Mouse (Mus musculus) hindbrain, embryonic 11.5 days (tissue): ENCODE data around the gene Rln1. TPM values are rescaled to one million over a fixed set of nuclear protein-coding genes. Genes with fewer than 3 reads are reported as not detected.
A peak's percentile ranks its signal among the peaks of the same experiment; 100 is the strongest.

ENCODE experiments used
- ATAC-seq: fragments of 200-750 bp; cut with Nextera tagmentation; 2 replicates; pipeline ENCODE4 v1.8.0; 2017; ENCODE audit warnings: mild to moderate bottlenecking, moderate TSS enrichment, moderate library complexity; ENCODE audit not compliant: low FRiP score
- DNase-seq: peaks from one replicate; pipeline ENCODE4 v3.0.0-alpha.2; 2015; ENCODE audit warnings: low spot score
- H3K27ac ChIP-seq: fragments of 300-500 bp; sonication (generic); 2 replicates; pipeline ENCODE4 v1.5.1; 2014; ENCODE audit warnings: mild to moderate bottlenecking, low read depth, low read length
- H3K27me3 ChIP-seq: fragments of 300-500 bp; sonication (generic); 2 replicates; pipeline ENCODE4 v1.6.1; 2014; ENCODE audit warnings: mild to moderate bottlenecking, low read length, moderate library complexity, mixed read lengths; ENCODE audit not compliant: control insufficient read depth, insufficient read depth
- H3K36me3 ChIP-seq: fragments of 300-500 bp; sonication (generic); 2 replicates; pipeline ENCODE4 v1.6.1; 2014; ENCODE audit warnings: mild to moderate bottlenecking, low read length, moderate library complexity, mixed read lengths; ENCODE audit not compliant: control insufficient read depth, insufficient read depth
- H3K4me1 ChIP-seq: fragments of 300-500 bp; sonication (generic); replicated peaks from 2 replicates; pipeline ENCODE4 v1.6.1; 2014; ENCODE audit warnings: low read length, mixed read lengths; ENCODE audit not compliant: control insufficient read depth, insufficient read depth
- H3K4me2 ChIP-seq: fragments of 300-500 bp; sonication (generic); replicated peaks from 2 replicates; pipeline ENCODE4 v1.6.1; 2014; ENCODE audit warnings: mild to moderate bottlenecking, low read depth, low read length
- H3K4me3 ChIP-seq: fragments of 300-500 bp; sonication (generic); 2 replicates; pipeline ENCODE4 v1.5.1; 2014; ENCODE audit warnings: low read depth, low read length
- H3K9ac ChIP-seq: fragments of 300-500 bp; sonication (generic); 2 replicates; pipeline ENCODE4 v1.6.1; 2014; ENCODE audit warnings: low read depth, low read length
- H3K9me3 ChIP-seq: fragments of 300-500 bp; sonication (generic); 2 replicates; pipeline ENCODE4 v1.6.1; 2016; ENCODE audit warnings: low read length; ENCODE audit not compliant: control insufficient read depth
- WGBS: fragments of 180-500 bp; shearing (Covaris S2); extraction: QIAGEN DNeasy Blood & Tissue Kit; methylation state at CpG from one replicate; pipeline ENCODE4 v1.1.7; 2014; 5-methylcytosine and 5-hydroxymethylcytosine counted together
- polyA plus RNA-seq: library from polyadenylated mRNA; unstranded; fragments of >200 nt; fragmentation: Nextera tagmentation; extraction: Ambion mirVana; gene quantifications from 2 replicates; pipeline ENCODE4 v1.2.1, GENCODE M21; 2014

Gene Rln1
- polyA plus RNA-seq, 1 experiment from 2014 or later: 0.32 TPM

DNA sequence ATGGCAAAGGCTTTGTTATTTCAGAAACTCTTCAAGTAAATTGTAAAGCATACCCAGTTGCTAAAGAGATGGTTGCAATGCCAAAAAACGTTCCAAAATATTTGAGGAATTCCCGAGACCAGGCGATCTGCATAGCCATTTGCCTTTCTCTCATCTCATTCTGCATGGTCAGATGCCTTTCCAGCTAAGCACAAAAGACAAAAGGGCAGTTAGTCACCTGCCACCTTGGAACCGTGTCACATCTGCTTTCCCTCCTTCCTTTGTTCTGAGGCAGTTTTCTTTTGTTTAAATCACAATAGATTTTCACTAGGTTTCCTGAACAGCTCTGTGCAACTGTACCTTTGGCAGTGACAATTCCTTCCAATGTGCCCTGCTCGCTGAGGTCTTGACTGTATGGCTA, 16.5 kb upstream of the Rln1 start:
- H3K4me3 ChIP-seq: no peak overlapping the region
- no peak overlapping the region for H3K27ac ChIP-seq
- DNase-seq: no peak
- ATAC-seq: no peak
- no peak overlapping the region for H3K4me2 ChIP-seq
- H3K9me3 ChIP-seq: no peaks in the 10 kb centered on the region
- 33% methylated on average over 5 of the region's 5 CpGs for WGBS
- no peaks in the 10 kb centered on the region for H3K27me3 ChIP-seq
- H3K36me3 ChIP-seq: no peaks in the 10 kb centered on the region
- 0 out of 2 replicates have a peak, but pooled peaks cover 3% of the 10 kb centered on the region for H3K4me1 ChIP-seq
- H3K9ac ChIP-seq: no peak overlapping the region

DNA sequence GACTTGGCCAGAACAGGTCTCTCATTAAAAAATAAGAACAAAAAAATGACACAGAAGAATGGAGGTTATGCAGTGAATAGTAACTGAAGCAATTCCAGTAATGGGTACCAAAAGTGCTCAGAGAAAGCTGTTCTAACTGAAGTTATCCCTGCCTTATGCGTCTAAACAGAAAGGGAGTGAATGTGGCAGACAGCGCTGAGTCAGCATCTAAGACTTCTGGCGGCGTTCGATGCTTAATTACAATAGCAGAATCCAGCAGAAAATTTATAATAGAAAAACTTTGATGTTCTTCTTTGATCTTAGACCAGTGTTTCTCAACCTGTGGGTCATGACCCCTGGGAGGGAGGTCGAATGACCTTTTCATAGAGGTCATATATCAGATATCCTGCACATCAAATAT, 11.2 kb upstream of the Rln1 start:
- no peak overlapping the region for H3K4me2 ChIP-seq
- H3K4me3 ChIP-seq: no peak overlapping the region
- DNase-seq (no peak), ATAC-seq (no peak)
- H3K36me3 ChIP-seq: no peaks in the 10 kb centered on the region
- no peak overlapping the region for H3K27ac ChIP-seq
- 82% methylated on average over 6 of the region's 6 CpGs for WGBS
- H3K4me1 ChIP-seq: no peaks in the 10 kb centered on the region
- no peaks in the 10 kb centered on the region for H3K27me3 ChIP-seq
- no peaks in the 10 kb centered on the region for H3K9me3 ChIP-seq
- H3K9ac ChIP-seq: no peak overlapping the region

DNA sequence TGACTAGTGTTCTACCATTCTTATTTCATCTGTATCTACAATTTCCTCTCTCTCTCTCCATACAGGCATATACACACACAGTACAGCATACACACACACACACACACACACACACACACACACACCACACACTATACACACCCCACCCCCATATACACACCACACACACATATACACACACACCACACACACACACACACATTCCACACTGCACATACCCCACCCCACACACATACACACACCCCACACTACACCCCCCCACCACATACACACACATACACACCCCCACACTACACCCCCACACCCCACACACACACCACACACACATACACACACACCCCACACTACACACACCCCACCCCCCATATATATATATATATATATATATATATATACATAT, 10.4 kb upstream of the Rln1 start:
- no peak overlapping the region for H3K9ac ChIP-seq
- H3K27ac ChIP-seq: no peak overlapping the region
- no peak overlapping the region for H3K4me2 ChIP-seq
- H3K4me1 ChIP-seq: no peaks in the 10 kb centered on the region
- no peaks in the 10 kb centered on the region for H3K36me3 ChIP-seq
- no peaks in the 10 kb centered on the region for H3K9me3 ChIP-seq
- DNase-seq (no peak), ATAC-seq (no peak)
- H3K27me3 ChIP-seq: no peaks in the 10 kb centered on the region
- H3K4me3 ChIP-seq: no peak overlapping the region

DNA sequence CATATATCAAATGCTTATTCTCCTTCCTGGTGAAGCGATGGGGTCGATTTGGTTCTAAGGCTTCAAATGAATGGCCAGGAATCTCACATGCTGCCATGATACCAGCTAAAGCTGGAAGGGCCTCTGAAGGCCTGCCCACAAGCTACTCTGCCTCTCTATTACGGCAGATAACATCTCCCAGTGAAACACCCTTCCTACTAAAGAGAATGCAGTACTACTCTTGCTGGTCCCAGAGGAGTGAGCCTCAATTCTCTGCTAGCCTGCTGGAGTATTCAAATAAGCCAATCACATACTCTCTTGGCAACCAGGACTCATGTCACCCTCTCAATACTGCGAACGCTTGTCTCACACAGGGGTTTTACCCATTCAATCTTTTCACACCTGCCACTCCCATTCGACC, 7.8 kb upstream of the Rln1 start:
- no peaks in the 10 kb centered on the region for H3K9me3 ChIP-seq
- H3K27ac ChIP-seq: no peak overlapping the region
- H3K36me3 ChIP-seq: no peaks in the 10 kb centered on the region
- H3K4me1 ChIP-seq: no peaks in the 10 kb centered on the region
- DNase-seq: no peak
- no peak overlapping the region for H3K4me3 ChIP-seq
- no peak overlapping the region for H3K9ac ChIP-seq
- ATAC-seq: no peak
- no peaks in the 10 kb centered on the region for H3K27me3 ChIP-seq
- WGBS: 88% methylated on average over 6 of the region's 6 CpGs
- no peak overlapping the region for H3K4me2 ChIP-seq

DNA sequence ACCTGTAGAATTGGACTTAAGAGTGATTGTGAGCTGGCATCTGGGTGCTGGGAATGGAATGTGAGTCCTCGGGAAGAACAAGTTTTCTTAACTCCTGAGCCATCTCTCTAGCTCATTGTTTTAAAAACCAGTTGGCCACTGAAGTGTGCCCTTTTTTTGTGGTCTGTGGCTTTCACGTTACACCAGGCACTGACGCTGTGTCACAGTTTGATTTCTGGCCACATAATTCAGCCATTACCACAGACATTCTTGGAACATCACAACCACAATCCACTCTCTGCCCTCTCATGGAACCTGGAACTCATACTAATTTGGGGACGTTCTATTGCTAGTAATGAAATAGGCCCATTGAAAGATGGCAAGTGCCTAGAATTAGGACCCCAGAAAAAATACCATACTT, 6.6 kb upstream of the Rln1 start:
- ATAC-seq (no peak), DNase-seq (no peak)
- no peaks in the 10 kb centered on the region for H3K9me3 ChIP-seq
- 84% methylated on average over 4 of the region's 4 CpGs for WGBS
- H3K36me3 ChIP-seq: no peaks in the 10 kb centered on the region
- no peak overlapping the region for H3K4me2 ChIP-seq
- no peaks in the 10 kb centered on the region for H3K27me3 ChIP-seq
- no peak overlapping the region for H3K9ac ChIP-seq
- H3K4me1 ChIP-seq: no peaks in the 10 kb centered on the region
- no peak overlapping the region for H3K27ac ChIP-seq
- H3K4me3 ChIP-seq: no peak overlapping the region

DNA sequence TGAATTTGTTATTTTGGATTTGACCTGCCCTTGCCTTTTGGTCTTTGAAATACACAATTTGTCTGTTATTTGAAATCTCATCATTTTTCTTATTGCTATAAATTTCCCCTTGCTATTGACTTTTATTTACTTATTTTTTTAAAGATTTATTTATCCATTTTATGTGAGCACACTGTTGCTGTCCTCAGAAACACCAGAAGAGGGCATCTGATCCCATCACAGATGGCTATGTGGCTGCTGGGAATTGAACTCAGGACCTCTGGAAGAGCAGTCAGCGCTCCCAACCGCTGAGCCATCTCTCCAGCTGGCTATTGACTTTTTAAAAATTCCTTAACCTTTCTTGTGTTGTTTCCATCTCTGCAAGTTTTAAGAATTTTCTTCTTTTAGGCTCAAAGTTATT, 2.2 kb upstream of the Rln1 start:
- H3K27ac ChIP-seq: no peak overlapping the region
- ATAC-seq: no peak
- 84% methylated on average over 2 of the region's 2 CpGs for WGBS
- no peaks in the 10 kb centered on the region for H3K36me3 ChIP-seq
- no peak for DNase-seq
- no peaks in the 10 kb centered on the region for H3K4me1 ChIP-seq
- no peak overlapping the region for H3K9ac ChIP-seq
- no peaks in the 10 kb centered on the region for H3K9me3 ChIP-seq
- H3K27me3 ChIP-seq: no peaks in the 10 kb centered on the region
- no peak overlapping the region for H3K4me3 ChIP-seq
- no peak overlapping the region for H3K4me2 ChIP-seq

DNA sequence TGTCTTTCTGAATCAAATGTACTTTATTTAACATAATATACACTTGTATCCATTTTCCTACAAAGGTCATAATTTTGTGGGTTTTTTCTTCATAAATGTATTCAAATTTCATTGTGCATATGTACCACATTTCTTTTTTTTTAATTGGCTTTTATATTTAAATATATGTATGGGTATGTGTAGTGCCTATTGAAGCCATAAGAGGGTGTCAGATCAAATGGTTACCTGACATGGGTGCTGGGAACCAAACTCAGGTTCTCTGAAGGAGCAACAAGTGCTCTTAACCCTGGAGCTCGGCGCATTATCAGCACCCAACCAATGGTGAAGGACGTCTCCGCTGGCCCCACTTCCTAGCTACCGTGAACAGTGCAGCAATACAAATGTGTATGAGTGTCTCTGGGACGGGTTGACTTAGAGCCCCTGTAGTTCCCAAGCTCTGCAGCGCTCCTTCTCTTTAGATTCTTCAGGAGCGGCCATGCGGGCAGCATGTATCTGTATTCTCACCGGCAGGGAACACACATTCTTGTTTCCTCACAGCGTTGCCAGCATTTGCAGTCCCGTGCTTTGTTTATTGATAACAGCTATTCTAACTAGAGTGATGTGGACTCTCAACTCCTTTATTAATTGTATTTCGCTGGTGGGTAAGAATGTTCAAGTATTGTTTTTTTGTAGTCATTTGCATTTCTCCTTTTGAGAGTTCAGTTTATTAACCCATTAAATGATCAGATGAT, 7.5 kb downstream of the Rln1 start:
- H3K9ac ChIP-seq: no peak overlapping the region
- H3K36me3 ChIP-seq: no peaks in the 10 kb centered on the region
- no peaks in the 10 kb centered on the region for H3K4me1 ChIP-seq
- H3K27ac ChIP-seq: no peak overlapping the region
- H3K9me3 ChIP-seq: no peaks in the 10 kb centered on the region
- H3K4me3 ChIP-seq: no peak overlapping the region
- no peak for DNase-seq
- no peak overlapping the region for H3K4me2 ChIP-seq
- 80% methylated on average over 13 of the region's 13 CpGs for WGBS
- H3K27me3 ChIP-seq: no peaks in the 10 kb centered on the region
- no peak for ATAC-seq

DNA sequence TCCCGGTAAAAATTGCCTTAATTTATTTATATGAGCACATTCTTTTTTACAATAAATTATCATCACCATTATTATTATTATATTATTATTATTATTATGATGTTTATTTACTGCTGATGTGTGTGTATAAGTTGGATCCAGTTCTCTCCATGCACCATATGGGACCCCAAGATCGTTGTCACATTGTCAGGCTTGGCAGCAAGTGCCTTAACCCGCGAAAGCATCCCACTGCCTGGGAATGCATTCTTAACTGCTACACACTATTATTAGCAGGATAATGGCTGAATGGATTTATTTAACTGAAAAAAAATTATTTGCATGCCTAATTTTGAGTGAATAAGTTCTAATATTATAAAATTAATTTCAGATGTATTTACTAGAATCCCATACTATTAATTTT, 8.1 kb downstream of the Rln1 start:
- 85% methylated on average over 4 of the region's 4 CpGs for WGBS
- ATAC-seq: no peak
- no peak overlapping the region for H3K4me3 ChIP-seq
- H3K4me2 ChIP-seq: no peak overlapping the region
- no peak overlapping the region for H3K27ac ChIP-seq
- no peaks in the 10 kb centered on the region for H3K9me3 ChIP-seq
- H3K36me3 ChIP-seq: no peaks in the 10 kb centered on the region
- no peaks in the 10 kb centered on the region for H3K27me3 ChIP-seq
- no peak for DNase-seq
- H3K4me1 ChIP-seq: no peaks in the 10 kb centered on the region
- no peak overlapping the region for H3K9ac ChIP-seq

DNA sequence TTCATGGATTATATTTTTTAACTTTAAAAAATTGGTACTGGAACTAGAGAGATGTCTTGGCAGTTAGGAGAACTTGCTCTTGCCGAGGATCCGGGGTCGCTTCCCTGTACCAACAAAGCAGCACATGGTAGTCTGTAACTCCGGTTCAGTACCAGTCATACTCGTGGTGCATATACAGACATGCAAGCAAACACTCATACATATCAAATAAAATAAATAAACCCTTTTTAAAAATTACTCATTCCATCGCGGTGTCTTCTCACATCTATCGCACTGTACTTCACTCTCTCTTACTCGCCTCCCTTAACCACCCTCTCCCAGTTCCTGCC, 8.7 kb downstream of the Rln1 start:
- H3K9me3 ChIP-seq: no peaks in the 10 kb centered on the region
- no peak overlapping the region for H3K4me3 ChIP-seq
- H3K4me2 ChIP-seq: peak overlapping the region; percentile 46; the same call in 1 of the 2 replicates
- H3K36me3 ChIP-seq: no peaks in the 10 kb centered on the region
- no peaks in the 10 kb centered on the region for H3K4me1 ChIP-seq
- no peaks in the 10 kb centered on the region for H3K27me3 ChIP-seq
- no peak overlapping the region for H3K27ac ChIP-seq
- no peak for ATAC-seq
- DNase-seq: no peak
- H3K9ac ChIP-seq: no peak overlapping the region
- 67% methylated on average over 9 of the region's 9 CpGs for WGBS
